ENCODE assay signal across 5 mouse cellular contexts in the genomic region with DNA sequence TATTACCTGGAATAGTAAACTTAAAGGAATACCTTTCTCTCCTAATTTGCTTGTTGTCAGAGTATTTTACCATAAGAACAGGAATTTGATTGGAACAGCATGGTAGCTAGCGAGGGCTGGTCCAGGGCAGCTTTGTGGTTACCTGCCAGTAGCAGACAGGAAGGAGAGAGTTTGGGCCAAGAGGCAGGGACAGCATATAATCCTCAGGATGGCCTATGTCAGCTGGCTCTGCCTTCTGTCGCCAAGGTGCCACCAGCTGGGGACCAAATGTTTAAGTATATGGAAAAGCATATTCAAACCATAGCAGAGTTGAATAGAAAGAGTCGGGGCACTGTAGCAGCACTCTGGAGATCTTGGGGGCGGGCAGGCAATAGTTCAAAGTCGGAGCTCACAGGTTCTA.
"Had no signal": no experiment of that assay in that cellular context is flagged by ENCODE, and none has a peak within 500 bp of the region (broad histone marks: within the 10 kb centered on the region; RNA-seq: fewer than 3 reads in every experiment).

No protein-coding gene starts in this region.

- DNase-seq: kidney, postnatal 25 days; layer of hippocampus, adult 9-11 months; layer of hippocampus, postnatal 36 days; liver; lung, adult 18-20 months had no signal
